Mouse (Mus musculus) left cerebral cortex, adult 6 months (tissue): ENCODE data around the gene Sult2b1. TPM values are rescaled to one million over a fixed set of nuclear protein-coding genes. Genes with fewer than 3 reads are reported as not detected.

Source experiments
- long read RNA-seq, 2 experiments: library from polyadenylated mRNA; unstranded; transcript quantifications; one replicate each; pipeline ENCODE4 v2.0.0; 2019 to 2020
- polyA plus RNA-seq: library from polyadenylated mRNA; unstranded; fragments of <200 nt; fragmentation: Nextera tagmentation; gene quantifications from 2 replicates; pipeline ENCODE4 v1.2.3, GENCODE M21; 2021

The Sult2b1 gene
- polyA plus RNA-seq = 22.5 and 23.3 TPM in 2 replicates
- long read RNA-seq, experiment 1, transcript Sult2b1-207 (6 exons, 1,242 nt) = major isoform, 20 of 22 reads
- long read RNA-seq, experiment 1, partial matches to known transcripts = 0 of 22 reads
- long read RNA-seq, experiment 1, other reads (novel, unspliced or antisense) = 2 of 22 reads
- long read RNA-seq, experiment 2, transcript Sult2b1-207 (6 exons, 1,242 nt) = major isoform, 19 of 28 reads
- long read RNA-seq, experiment 2, partial matches to known transcripts = 1 of 28 reads
- long read RNA-seq, experiment 2, other reads (novel, unspliced or antisense) = 7 of 28 reads

DNA sequence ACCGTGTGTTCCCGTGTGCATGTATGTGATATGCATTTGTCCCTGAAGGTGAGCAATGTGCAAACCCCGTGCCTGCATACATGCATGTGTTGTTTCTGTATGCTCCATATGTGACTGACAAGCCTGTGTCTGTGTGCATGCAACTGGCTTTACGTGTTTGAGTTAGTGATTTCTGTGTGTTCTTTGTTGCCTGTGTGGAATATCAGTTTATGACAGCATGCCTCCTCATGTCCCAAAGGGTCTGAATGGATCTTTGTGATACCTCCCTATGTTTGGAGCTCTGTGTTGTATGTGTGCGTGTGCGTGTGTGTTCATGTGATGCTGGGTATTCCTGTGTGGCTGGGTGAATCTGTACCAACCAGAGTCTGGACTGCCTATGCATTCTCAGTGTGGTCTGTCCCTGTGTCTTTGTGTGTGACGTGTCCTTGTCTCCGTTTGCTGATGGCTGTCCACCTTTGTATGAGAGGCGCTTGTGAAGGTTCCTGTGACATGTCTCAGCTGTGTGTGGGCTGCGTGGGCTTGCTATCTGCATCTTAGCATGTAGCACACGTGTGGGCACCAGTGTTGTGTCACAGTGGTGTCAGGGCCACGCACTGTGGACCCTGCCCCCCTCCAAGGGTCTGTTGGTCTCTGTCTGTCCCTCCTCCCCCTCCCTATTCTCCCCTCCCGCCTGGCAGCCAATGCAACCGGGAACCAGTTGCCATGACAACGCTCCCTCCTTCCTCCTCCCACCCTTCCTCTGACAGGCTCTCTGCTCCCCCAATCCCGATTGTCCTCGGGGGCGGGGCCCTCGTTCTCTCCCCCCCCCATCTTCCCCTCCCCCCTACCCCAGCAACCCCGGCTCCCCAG is at the start of gene Sult2b1:
Gene Sult2b1, minus strand, starts transcription at position 146 of the 849 bp plus-strand sequence.

GRCm38 (mm10) chr7:45830427-45831127 is 46.1 kb upstream of the Sult2b1 start, which contains the start of gene Grwd1:
Gene Grwd1 (minus strand): TSS chr7:45830944.

DNA sequence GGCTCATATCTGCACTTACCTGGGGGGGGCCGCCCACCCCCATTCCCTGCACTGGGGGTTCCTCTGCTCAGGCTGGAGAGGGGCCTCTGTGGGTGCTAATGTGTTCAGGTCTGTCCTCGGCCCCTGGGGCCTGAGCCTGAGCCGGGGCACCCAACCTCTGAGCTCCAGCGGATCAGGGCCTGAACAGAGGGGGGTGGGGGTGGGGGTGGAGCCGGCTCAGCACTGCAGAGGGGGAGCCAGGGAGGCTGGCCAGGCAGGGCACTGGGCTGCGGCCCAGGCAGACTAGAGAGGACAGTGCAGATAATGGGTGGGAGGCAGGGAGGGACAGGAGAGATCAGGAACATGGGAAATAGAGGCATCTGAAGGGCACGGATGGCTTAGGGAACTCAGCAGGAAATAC is 40.1 kb upstream of the Sult2b1 start, which contains the start of gene Kcnj14:
Gene Kcnj14, minus strand, starts transcription at position 185 of the 400 bp plus-strand sequence.

DNA sequence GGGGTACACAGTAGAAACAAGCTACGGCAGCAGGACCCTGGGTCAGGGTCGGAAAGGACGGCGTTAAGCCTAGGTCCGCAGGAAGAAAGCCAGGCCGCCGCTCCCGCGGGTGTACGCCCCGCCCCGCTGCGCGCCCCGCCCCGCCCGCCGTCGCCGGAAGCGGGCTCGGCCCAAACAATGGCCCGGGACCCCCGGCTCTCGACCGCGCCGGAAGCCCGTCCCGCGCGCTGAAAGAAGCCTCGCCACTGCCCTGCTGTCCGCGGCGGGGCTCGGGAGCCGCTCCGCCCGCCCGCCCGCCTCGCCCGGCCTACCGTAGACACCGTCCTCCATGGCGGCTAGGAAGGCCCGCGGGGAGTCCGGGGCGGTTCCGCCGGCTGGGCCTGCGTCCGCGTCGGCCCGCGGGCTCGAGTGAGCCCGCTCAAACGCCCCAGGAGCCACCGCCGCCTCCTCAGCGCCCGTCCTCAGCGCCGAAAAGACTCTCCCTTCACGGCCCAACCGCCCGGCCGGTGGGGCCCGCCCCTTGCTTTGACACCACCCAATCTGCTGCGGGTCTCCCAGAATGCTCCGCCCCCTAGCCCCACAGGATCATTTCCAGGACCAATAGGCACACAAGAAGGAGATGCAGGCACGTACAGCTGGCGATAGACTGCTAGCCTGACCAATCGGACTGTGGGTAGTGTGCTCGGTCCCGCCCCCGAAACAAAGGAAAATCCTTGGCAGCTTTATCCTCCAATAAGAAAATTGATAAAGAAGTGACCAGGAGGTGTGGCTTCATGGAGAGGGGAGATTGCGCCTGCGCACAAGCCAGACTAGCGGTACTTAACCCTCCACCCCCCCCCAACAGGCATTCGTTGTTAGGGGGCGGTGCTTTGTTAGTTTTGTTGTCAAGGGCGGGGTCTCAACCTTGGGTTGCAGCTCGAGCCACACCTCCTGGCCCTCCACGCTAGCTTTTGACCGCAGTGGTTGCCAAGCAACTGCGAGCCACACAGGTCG is 29.6 kb upstream of the Sult2b1 start, which contains the start of gene Cyth2:
Gene Cyth2, minus strand, starts transcription at position 795 of the 993 bp plus-strand sequence.

DNA sequence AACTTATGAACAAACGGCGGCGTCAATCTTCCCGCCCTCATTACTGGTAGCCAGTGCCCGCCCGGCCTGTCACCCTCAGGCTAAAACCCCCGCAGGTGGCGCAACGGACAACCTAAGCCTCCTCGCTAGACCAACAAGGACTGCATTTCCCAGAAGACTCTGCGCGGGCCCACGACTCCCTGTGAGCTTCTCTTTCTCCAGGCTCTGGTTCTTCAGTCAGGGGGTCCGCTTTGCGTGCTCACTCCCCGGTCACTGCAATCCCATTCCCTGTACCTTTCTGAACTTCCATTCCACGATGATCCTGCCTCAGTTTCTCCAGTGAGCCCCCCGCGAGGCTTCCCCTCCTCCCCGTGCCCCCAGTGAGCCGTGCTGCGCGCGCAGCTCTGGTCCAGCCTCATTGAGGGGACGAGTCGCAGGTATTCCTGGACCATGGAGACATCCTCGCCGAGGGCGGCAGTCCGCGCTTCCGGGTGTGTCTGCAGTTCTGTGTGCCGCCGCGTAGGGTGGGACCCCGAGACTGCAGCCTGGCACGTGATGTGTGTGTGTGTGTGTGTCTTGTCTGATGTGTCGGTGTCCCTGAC is 868 bp downstream of the Sult2b1 start, which contains the start of gene Lmtk3:
Gene Lmtk3, plus strand, starts transcription at position 228 of the 581 bp plus-strand sequence.

DNA sequence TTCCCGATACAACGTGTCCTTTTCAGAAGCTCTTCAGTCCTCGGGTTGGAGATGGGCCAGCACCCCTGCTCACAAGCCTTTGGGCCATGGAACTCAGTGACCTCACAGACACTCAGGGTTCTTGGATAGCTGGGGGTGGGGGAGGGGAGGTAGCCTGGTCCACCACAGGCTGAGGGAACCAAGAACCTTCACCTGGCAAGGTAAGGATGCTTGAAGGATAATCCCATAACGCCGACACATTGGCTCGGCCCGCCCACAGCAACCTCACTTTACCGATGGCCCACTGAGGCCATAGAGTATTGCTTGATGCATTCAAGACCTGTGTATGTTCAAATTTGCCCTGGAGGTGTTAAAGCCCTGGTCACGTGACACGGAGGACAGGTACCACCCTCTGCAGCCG is 58.8 kb downstream of the Sult2b1 start, which contains the start of gene Spaca4:
Gene Spaca4, minus strand, starts transcription at position 101 of the 400 bp plus-strand sequence.

DNA sequence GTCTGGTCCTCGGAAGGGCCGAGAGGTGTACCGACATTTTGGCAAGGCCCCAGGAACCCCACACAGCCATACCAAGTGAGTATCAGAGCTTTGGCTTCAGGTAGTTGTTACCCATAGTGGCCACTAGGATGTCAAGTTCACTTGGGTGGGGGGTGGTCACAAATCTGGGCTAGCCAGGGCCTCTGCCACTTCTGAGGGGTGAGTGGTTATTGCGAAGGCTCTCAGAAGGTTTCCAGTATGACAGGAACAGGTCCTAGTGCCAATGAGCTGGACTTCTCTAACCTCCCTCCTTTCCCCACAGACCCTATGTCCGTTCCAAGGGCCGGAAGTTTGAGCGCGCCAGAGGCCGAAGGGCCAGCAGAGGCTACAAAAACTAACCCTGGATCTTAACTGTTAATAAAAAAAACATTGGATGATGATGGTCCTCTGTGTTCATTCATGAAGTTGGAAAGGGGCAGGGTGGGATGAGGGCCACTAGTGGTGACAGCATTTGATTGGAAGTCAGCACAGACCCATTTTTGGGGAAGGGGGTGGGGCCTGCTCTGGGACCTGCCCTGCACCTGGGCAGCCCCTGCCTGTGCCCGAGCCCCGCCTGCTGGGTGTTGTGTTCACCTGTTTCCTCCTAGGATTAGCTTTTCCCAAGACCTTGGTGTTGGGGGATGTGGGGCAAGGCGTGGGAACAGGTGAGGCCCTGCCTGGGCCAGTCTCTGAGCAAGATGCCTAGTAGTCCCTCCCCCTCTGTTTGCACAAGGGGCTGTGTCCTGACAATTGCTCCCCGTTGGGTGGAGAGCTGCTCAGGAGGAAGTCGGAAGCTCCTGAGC is 63.8 kb downstream of the Sult2b1 start, which contains the start of gene Fam83e:
Gene Fam83e, plus strand, starts transcription at position 800 of the 821 bp plus-strand sequence.

GRCm38 (mm10) chr7:45717918-45718297 is 66.6 kb downstream of the Sult2b1 start, which contains the start of gene Sphk2:
Gene Sphk2 (minus strand): TSS chr7:45718002.

DNA sequence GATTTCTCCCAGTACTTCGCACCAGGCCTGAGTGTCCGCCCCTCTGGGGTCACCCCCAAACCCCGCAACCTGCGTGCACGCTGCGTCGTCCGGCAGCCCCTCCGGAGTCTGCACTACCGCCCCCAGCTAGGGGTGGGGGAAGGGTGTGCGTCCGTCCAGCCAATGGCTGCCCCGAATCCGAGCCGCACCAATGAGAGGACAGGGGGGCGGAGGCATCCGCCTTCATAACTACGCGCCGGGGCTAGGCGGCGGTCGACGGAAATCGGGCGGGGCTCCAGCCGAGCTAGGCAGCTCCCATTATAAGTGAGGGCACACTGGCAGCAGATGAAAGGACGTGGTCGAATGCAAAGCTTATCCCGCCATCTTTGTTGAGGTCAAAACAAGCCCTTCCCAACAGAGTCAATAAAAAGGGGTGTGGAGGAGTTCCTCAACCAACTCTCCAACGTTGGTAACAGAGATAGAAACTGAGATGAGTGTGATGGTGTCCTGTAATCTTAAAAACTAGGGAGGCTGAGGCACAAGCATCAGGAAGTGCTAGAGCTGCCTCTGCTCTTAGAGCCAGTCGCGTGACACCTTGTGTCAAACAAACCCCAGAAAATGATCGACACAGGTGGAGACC is 69.3 kb downstream of the Sult2b1 start, which contains the start of gene Rpl18:
Gene Rpl18, plus strand, starts transcription at position 368 of the 619 bp plus-strand sequence.

GRCm38 (mm10) chr7:45704730-45705442 is 79.6 kb downstream of the Sult2b1 start, which contains the start of gene Dbp:
Gene Dbp (plus strand): TSS chr7:45705088.

DNA sequence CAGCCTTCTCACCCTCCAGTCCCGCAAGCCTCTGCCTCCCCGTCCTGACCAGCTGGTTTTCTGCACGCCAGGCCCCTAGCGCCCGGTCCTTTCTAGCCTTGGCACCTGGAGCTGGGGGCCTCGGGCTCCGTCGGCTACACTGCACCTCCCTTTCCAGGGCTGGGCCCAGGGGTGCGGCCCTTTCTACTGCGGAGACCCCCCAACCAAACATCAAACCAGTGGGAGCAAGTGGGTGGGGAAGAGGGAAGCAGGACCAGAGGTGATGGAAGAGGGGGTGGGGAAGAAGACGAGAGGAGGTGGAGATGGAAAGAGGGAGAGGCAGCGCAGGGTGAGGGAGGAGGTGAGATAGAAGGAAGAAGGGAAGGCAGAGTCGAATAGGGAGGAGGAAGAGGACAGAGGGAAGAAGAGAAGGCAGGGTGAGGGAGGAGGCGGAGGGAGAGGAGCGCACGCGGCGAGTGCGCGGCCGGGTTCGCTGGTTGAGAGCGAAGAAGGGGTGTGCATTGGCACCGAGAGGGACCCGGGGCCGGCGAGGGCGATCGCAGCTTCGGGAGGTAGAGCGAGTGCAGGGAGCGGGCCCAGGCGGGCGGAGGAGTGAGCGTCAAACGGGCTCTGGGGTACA is 84.8 kb downstream of the Sult2b1 start, which contains the start of gene Car11:
Gene Car11, plus strand, starts transcription at position 321 of the 619 bp plus-strand sequence.

DNA sequence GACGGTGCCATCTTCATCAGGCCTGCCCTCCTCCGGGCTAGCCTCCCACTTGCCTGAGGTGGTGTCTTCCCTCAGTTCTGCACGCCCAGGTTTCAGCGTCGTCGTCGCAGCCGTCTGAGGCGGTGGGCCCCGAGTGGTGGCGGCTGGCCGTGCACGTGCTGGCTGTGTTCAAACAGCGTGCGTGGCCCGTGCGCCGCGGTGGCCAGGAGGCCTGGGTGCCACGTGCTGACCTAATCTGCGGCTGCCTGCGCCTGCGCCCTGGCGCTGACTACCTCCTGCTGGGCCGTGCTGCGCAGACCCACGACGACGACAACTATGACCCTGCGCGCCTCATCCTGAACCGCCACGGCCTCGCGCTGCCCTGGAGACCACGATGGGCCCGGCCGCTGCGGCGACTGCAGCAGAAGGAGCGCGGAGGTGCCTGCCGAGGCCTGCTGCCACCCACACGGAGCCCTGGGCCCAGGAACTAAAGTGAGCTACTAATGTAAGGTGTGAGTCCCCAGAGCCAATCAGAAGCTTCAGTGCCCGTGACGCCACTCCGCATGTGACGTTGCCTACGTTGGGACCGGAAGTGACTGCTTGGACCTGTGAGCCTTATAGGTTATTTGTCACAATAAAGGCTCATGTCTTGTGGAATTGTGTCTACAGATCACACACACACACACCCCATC is 90.4 kb downstream of the Sult2b1 start, which contains the start of gene Sec1:
Gene Sec1, minus strand, starts transcription at position 482 of the 671 bp plus-strand sequence.

DNA sequence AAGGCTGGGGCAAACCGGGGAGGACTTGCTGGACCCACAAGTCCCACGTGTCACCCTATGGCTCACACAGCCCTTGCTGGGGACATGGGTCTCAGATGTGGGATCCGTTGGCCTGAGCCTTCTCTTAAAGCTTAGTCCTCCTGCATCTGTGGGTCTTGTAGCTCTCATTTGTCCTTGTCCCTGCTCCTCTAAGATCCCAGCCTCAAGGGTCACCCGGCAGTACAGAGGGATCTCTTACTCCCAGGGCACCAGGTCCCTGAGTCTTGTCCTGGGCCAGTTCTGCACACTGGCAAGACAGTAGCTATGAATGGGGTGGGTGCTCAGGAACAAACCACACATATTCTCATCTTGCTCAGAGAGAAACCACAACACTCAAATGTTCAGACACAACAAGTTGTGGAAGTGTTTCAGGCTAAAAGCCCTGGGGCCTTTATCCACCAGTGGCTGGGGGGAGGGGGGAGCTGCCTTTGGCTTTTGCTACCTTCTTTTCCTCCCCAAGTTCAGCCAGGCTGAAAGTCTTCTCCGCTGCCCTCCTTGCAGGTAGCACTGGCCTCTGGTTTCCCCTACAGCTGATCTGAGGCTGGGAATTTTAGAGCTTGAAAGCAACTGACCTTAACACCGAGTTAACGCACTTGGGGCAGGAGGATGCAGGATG is 100.9 kb downstream of the Sult2b1 start, which contains the start of gene Ntn5:
Gene Ntn5, plus strand, starts transcription at position 627 of the 655 bp plus-strand sequence.

